Mouse (Mus musculus) cortical plate, adult 2 months (tissue): ENCODE results near the gene Figla.

Experiments
- CTCF ChIP-seq: fragments of 200-500 bp; IDR thresholded peaks from 2 replicates; pipeline ENCODE4 v1.5.1; 2011; ENCODE audit warnings: mild to moderate bottlenecking, control low read depth, low read length; ENCODE audit not compliant: insufficient read depth; ENCODE audit errors: extremely low read depth
- POLR2A ChIP-seq: fragments of 200-500 bp; IDR thresholded peaks from 2 replicates; pipeline ENCODE4 v1.6.1; 2011; ENCODE audit warnings: mild to moderate bottlenecking, low read length, control low read depth; ENCODE audit not compliant: insufficient read depth; ENCODE audit errors: extremely low read depth

DNA sequence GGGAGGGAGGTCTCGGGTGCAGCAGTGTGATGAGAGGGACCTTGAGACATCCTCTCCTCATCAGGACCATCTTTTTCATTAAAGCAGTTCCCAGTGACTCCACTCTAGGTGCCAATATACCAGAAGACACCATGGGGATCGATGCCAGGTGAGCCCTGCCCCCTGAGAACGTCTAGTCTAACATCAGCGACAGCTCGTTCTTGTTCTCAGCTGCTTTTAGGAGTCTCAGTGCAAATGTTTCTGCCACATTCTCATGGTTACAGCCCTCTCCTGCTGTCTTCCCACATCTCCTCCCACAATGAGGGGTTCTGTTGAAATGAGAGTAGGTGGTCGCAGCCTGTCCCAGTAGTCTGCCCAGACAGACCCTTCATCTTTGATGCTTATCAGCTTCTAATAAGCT, 50.8 kb downstream of the Figla start:
- TF ChIP-seq CTCF (no peak), POLR2A (no peak)
